Mouse (Mus musculus): ENCODE measurements around the gene Bmpr1b. TPM values are rescaled to one million over a fixed set of nuclear protein-coding genes. Genes with fewer than 3 reads are reported as not detected.

The Bmpr1b gene
- polyA plus RNA-seq, 1 experiment, result 6.4 TPM

- H3K4me3 ChIP-seq (replicated peaks; ENCODE audit: insufficient read depth, low read depth, low read length), result no peak overlapping the region
- no peak overlapping the region for H3K27ac ChIP-seq (ENCODE audit: insufficient read depth, low read length)
- H3K27me3 ChIP-seq (ENCODE audit: control insufficient read depth, insufficient read depth, low read length), result no peaks in the 10 kb centered on the region
- 84% methylated on average over 4 of the region's 4 CpGs for WGBS
- TF ChIP-seq CTCF (IDR thresholded peaks at IDR 0.05; ENCODE audit: borderline replicate concordance, insufficient read depth, low read depth, low read length), result no peak
- TF ChIP-seq POLR2A (IDR thresholded peaks at IDR 0.05; ENCODE audit: borderline replicate concordance, insufficient read depth, low read length), result no peak
- DNase-seq, result no peak
- H3K4me1 ChIP-seq (ENCODE audit: control insufficient read depth, insufficient read depth, low read length), result no peaks in the 10 kb centered on the region
Observed at GRCm38 (mm10) chr3:141917166-141917565, 252.1 kb downstream of the Bmpr1b start.

- TF ChIP-seq CTCF (IDR thresholded peaks at IDR 0.05; ENCODE audit: borderline replicate concordance, insufficient read depth, low read depth, low read length), result no peak
- no peak for TF ChIP-seq POLR2A (IDR thresholded peaks at IDR 0.05; ENCODE audit: borderline replicate concordance, insufficient read depth, low read length)
- Histone ChIP-seq H3K27ac (ENCODE audit: insufficient read depth, low read length) (no peak overlapping the region), H3K27me3 (ENCODE audit: control insufficient read depth, insufficient read depth, low read length) (no peaks in the 10 kb centered on the region), H3K4me3 (replicated peaks; ENCODE audit: insufficient read depth, low read depth, low read length) (no peak overlapping the region), H3K4me1 (ENCODE audit: control insufficient read depth, insufficient read depth, low read length) (no peaks in the 10 kb centered on the region)
- 91% methylated on average over 3 of the region's 3 CpGs for WGBS
- no peak for DNase-seq
Observed at GRCm38 (mm10) chr3:141915995-141916394, 253.2 kb downstream of the Bmpr1b start.

GRCm38 (mm10) chr3:141914588-141914987 is 254.6 kb downstream of the Bmpr1b start:
- no peak for TF ChIP-seq CTCF (IDR thresholded peaks at IDR 0.05; ENCODE audit: borderline replicate concordance, insufficient read depth, low read depth, low read length)
- TF ChIP-seq POLR2A (IDR thresholded peaks at IDR 0.05; ENCODE audit: borderline replicate concordance, insufficient read depth, low read length), result no peak
- DNase-seq, result no peak
- 85% methylated on average over 3 of the region's 3 CpGs for WGBS

GRCm38 (mm10) chr3:141909136-141909535 is 260.1 kb downstream of the Bmpr1b start:
- no peak for TF ChIP-seq POLR2A (IDR thresholded peaks at IDR 0.05; ENCODE audit: borderline replicate concordance, insufficient read depth, low read length)
- no peak for TF ChIP-seq CTCF (IDR thresholded peaks at IDR 0.05; ENCODE audit: borderline replicate concordance, insufficient read depth, low read depth, low read length)
- no peak overlapping the region for H3K27ac ChIP-seq (ENCODE audit: insufficient read depth, low read length)
- DNase-seq, result no peak

More at GRCm38 (mm10) chr3:141914588-141914987, 254.6 kb downstream of the Bmpr1b start:
- Histone ChIP-seq H3K4me1 (ENCODE audit: control insufficient read depth, insufficient read depth, low read length) (no peaks in the 10 kb centered on the region), H3K27me3 (ENCODE audit: control insufficient read depth, insufficient read depth, low read length) (no peaks in the 10 kb centered on the region), H3K4me3 (replicated peaks; ENCODE audit: insufficient read depth, low read depth, low read length) (no peak overlapping the region), H3K27ac (ENCODE audit: insufficient read depth, low read length) (no peak overlapping the region)

GRCm38 (mm10) chr3:141905903-141906623 is 263.2 kb downstream of the Bmpr1b start:
- 67% methylated on average over 6 of the region's 6 CpGs for WGBS
- Histone ChIP-seq H3K4me3 (replicated peaks; ENCODE audit: insufficient read depth, low read depth, low read length) (no peak overlapping the region), H3K27ac (ENCODE audit: insufficient read depth, low read length) (no peak overlapping the region), H3K27me3 (ENCODE audit: control insufficient read depth, insufficient read depth, low read length) (no peaks in the 10 kb centered on the region; the same call in 1 of the 2 replicates), H3K4me1 (ENCODE audit: control insufficient read depth, insufficient read depth, low read length) (no peaks in the 10 kb centered on the region)
- TF ChIP-seq POLR2A (IDR thresholded peaks at IDR 0.05; ENCODE audit: borderline replicate concordance, insufficient read depth, low read length) (no peak), CTCF (IDR thresholded peaks at IDR 0.05; ENCODE audit: borderline replicate concordance, insufficient read depth, low read depth, low read length) (no peak)
- no peak for DNase-seq

More at GRCm38 (mm10) chr3:141909136-141909535, 260.1 kb downstream of the Bmpr1b start:
- Histone ChIP-seq H3K4me3 (replicated peaks; ENCODE audit: insufficient read depth, low read depth, low read length) (no peak overlapping the region), H3K4me1 (ENCODE audit: control insufficient read depth, insufficient read depth, low read length) (no peaks in the 10 kb centered on the region), H3K27me3 (ENCODE audit: control insufficient read depth, insufficient read depth, low read length) (no peaks in the 10 kb centered on the region)
- WGBS, result 91% methylated on average over 2 of the region's 2 CpGs

- DNase-seq, result no peak
- TF ChIP-seq POLR2A (IDR thresholded peaks at IDR 0.05; ENCODE audit: borderline replicate concordance, insufficient read depth, low read length) (no peak), CTCF (IDR thresholded peaks at IDR 0.05; ENCODE audit: borderline replicate concordance, insufficient read depth, low read depth, low read length) (no peak)
- Histone ChIP-seq H3K27me3 (ENCODE audit: control insufficient read depth, insufficient read depth, low read length) (no peaks in the 10 kb centered on the region; the same call in 1 of the 2 replicates), H3K4me3 (replicated peaks; ENCODE audit: insufficient read depth, low read depth, low read length) (no peak overlapping the region), H3K4me1 (ENCODE audit: control insufficient read depth, insufficient read depth, low read length) (no peaks in the 10 kb centered on the region), H3K27ac (ENCODE audit: insufficient read depth, low read length) (no peak overlapping the region)
- 93% methylated on average over 3 of the region's 3 CpGs for WGBS
Observed at GRCm38 (mm10) chr3:141900361-141900760, 268.9 kb downstream of the Bmpr1b start.

- no peak for TF ChIP-seq CTCF (IDR thresholded peaks at IDR 0.05; ENCODE audit: borderline replicate concordance, insufficient read depth, low read depth, low read length)
- TF ChIP-seq POLR2A (IDR thresholded peaks at IDR 0.05; ENCODE audit: borderline replicate concordance, insufficient read depth, low read length), result no peak
- H3K4me3 ChIP-seq (replicated peaks; ENCODE audit: insufficient read depth, low read depth, low read length), result no peak overlapping the region
- H3K27me3 ChIP-seq (ENCODE audit: control insufficient read depth, insufficient read depth, low read length), result no peaks in the 10 kb centered on the region; the same call in 1 of the 2 replicates
- no peaks in the 10 kb centered on the region for H3K4me1 ChIP-seq (ENCODE audit: control insufficient read depth, insufficient read depth, low read length)
- WGBS, result 77% methylated on average over 2 of the region's 2 CpGs
- H3K27ac ChIP-seq (ENCODE audit: insufficient read depth, low read length), result no peak overlapping the region
- DNase-seq, result no peak
Observed at GRCm38 (mm10) chr3:141899521-141899920, 269.7 kb downstream of the Bmpr1b start.

GRCm38 (mm10) chr3:141897698-141898097 is 271.5 kb downstream of the Bmpr1b start:
- TF ChIP-seq POLR2A (IDR thresholded peaks at IDR 0.05; ENCODE audit: borderline replicate concordance, insufficient read depth, low read length) (no peak), CTCF (IDR thresholded peaks at IDR 0.05; ENCODE audit: borderline replicate concordance, insufficient read depth, low read depth, low read length) (no peak)
- 96% methylated on average over 4 of the region's 4 CpGs for WGBS
- H3K27ac ChIP-seq (ENCODE audit: insufficient read depth, low read length), result no peak overlapping the region
- DNase-seq, result no peak
- no peaks in the 10 kb centered on the region for H3K4me1 ChIP-seq (ENCODE audit: control insufficient read depth, insufficient read depth, low read length)
- no peak overlapping the region for H3K4me3 ChIP-seq (replicated peaks; ENCODE audit: insufficient read depth, low read depth, low read length)
- no peaks in the 10 kb centered on the region for H3K27me3 ChIP-seq (ENCODE audit: control insufficient read depth, insufficient read depth, low read length)

Data from cerebellum, adult 2 months (tissue).